Mouse (Mus musculus): ENCODE results near the gene Rcor2.

Gene Rcor2

DNA sequence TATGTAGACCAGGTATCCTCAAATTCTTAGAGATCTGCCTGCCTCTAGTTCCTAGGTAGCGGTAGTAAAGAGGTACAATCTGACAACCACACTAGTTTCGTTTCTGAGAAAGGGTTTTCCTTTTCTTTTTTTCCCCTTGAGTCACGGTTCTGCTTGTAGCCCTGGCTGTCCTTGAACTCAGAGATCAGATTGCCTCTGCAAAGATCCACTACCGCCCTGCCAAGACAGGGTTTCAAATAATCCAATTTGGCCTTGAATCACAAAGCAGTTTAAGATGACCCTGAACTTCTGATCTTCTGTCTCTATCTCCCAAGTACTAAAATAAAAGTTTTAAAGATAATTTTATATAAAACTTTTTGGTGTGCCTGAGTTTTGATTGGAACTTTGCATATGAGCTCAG, 50.6 kb downstream of the Rcor2 start:
- in situ Hi-C loops (cut with MseI, MboI): no loop called here

DNA sequence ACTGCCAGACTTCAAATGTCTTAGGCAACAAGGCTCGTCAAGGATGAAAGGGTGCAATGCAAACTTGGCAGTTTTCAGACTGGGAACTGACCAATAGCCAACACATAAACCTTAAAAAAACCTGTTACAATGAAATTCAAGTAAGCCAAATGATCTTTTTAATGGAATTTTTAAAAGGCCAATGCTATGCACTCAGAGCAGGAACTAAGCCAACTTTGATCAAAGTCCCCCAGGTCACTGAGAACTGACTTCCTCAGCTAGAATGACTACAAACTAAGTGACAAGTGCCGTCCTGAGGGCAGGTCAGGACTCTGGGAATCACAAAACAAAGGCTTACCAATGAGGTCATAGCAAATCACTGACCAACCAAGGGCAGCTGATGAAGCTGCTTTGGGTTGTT, 53.1 kb downstream of the Rcor2 start:
- in situ Hi-C loops (cut with MseI, MboI): no loop called here

DNA sequence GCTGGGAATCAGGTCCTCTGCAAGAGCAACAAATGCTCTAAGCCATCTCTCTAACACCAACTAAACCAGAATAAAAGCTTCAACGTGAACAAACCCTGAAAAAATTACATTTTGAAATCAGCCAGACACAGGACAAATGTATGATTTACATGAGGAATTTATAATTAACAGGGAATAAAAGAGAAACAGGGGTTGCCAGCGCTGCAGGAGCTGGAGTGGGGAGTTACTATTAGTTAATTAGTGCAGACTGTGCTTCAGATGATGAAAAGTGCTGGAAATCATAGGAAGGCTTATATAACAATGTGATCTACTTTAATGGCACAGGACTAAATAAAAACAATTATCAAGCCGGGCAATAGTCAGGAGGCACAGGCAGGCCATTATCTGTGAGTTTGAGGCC, 54.3 kb downstream of the Rcor2 start:
- in situ Hi-C loops (cut with MseI, MboI): no loop called here

All from mouse trophoblast stem cell (cell line).